Mouse (Mus musculus): ENCODE results near the gene Pnn. TPM values are rescaled to one million over a fixed set of nuclear protein-coding genes. Genes with fewer than 3 reads are reported as not detected.
A peak's percentile ranks its signal among the peaks of the same experiment; 100 is the strongest.
"Not testable (repeated sequence)": the region's sequence is repeated elsewhere in the genome, so short reads cannot be mapped to it uniquely, and the experiment has no call there.

Pnn gene
- total RNA-seq (2014; fragmentation: Nextera tagmentation) (119 and 145 TPM in 2 replicates), total RNA-seq (2017) (135 and 162 TPM in 2 replicates)

DNA sequence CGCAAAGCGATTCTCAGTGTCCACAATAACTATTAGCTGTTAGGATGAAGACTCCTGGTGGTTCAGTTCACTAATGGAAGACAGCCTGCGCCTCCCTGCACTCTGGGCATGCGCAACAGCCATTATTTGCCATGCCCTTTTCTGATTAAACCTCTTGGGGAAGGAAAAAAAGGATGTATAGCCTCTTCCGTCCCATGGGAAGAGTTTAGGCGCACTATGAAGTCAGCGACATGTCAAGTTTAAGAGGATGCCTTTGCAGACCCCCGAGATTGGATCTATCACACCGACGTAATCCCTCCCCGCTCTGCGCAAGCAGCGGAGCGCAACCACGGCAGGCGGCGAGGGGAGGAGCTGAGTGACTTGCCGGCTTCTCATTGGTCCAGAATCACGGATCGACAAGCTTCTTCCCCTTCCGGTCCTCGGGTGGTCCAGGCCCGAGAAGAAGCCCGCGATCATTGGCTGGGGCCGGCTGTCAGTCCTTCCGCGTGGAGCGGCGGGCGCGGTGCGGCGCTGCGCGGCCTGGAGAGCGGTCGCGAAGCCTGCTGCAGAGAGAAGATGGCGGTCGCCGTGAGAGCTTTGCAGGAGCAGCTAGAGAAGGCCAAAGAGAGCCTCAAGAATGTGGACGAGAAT is at the start of gene Pnn:
TSS of gene Pnn (plus strand) at position 437 of the 630 bp plus-strand sequence.
- ATAC-seq (replicated peaks; ENCODE audit: low FRiP score, low TSS enrichment, poor library complexity, severe bottlenecking) = peak; percentile 99

DNA sequence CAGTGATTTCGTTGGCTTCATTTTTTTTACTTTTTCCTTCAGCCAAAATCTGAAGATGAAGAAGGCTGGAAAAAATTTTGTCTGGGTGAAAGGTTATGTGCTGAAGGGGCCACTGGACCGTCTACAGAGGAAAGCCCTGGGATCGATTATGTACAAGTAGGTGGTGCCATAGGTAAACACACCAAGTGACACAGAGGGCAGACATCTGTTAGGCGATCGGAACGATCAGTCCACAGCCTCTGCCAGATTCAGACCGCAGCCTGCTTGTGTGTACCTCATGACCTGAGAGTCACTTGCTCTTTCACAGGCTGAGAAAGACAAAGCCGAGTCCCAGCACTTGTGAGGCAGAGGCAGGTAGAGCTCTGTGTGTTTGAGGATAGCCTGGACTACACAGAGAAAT is 48.7 kb upstream of the Pnn start:
- ATAC-seq (replicated peaks; ENCODE audit: low FRiP score, low TSS enrichment, poor library complexity, severe bottlenecking) = no peak

DNA sequence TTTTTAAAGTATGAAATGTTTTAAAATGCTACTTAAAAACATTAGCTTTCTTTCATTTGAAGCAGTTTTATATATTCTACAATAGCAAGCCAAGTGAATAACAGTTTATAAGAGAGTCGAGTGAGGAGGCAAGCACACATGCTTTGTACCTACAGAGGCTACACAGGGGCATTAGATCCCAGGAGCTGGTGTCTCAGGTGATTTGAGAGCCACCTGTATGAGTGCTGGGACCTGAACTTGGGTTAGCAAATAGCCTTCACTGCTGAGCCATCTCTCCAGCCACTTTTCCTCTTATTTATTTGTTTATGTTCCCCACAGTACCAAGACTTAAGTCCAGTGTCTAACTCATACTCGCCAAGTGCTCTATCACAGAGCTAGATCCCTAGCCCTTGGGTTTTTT is 46.8 kb upstream of the Pnn start:
- no peak for ATAC-seq (replicated peaks; ENCODE audit: low FRiP score, low TSS enrichment, poor library complexity, severe bottlenecking)

DNA sequence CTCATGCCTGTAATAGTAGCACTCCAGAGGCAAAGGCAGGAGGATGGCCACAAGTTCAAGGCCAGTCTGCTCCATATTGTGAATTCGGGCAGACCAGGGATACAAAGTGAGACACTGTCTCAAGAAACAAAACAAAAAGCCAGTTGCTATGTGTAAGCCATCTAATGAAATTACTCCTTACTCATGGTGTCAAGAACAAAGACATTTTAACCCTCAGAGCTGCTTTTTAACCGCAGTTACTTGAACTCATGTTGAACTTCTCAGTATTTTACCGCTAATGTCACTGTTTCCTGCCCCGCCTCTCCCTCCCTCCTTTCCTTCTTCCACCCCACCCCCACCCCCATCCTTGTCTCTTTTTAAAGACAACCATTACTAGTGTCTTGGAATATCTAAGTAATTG is 45.4 kb upstream of the Pnn start:
- no peak for ATAC-seq (replicated peaks; ENCODE audit: low FRiP score, low TSS enrichment, poor library complexity, severe bottlenecking)

DNA sequence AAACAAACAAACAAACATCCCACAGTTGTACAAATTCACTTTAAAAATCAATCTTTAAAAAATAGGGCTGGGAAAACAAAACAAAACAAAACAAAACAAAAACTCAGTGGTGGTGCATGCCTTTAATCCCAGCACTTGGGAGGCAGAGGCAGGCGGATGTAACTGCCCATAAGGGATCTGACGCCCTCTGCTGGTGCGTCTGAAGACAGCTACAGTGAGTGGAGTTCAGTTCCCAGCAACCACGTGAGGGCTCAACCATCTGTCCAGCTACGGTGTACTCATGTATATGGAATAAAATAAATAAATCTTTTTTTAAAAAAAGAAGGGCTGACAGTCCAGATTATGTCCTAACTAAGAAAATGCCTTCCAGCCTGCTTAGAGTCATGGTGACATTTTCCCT is 34.6 kb upstream of the Pnn start:
- 0 out of 2 replicates have a peak, but pooled peaks have one; percentile 65 for ATAC-seq (replicated peaks; ENCODE audit: low FRiP score, low TSS enrichment, poor library complexity, severe bottlenecking)

DNA sequence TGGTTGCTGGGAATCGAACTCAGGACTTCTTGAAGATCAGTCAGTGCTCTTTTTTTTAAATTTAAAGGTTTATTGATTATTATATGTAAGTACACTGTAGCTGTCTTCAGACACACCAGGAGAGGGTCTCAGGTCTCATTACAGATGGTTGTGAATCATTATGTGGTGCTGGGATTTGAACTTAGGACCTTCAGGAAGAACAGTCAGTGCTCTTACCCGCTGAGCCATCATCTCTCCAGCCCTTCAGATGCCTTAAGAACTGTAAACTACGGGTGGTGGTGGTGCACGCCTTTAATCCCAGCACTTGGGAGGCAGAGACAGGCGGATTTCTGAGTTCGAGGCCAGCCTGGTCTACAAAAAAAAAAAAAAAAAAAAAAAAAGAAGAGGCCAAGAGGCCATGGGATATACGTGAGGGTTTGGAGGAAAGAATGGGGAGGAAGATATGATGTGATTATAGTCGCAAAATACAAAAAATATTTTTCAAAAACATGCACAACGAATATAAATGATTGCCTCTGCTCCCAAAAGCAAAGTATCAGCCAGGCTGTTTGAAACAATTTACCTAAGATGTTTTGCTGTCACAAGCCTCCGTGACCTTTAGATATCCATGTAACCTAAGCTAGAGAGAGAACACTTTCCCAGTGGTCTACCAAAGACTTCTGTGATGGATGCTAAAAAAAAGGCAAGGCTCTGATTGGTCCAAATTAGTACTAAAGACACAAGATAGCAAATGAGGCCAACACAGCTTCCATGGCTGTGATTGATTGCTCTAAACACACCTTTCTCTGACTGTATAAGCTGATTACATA is 27.3 kb upstream of the Pnn start:
- no peak for ATAC-seq (replicated peaks; ENCODE audit: low FRiP score, low TSS enrichment, poor library complexity, severe bottlenecking)

DNA sequence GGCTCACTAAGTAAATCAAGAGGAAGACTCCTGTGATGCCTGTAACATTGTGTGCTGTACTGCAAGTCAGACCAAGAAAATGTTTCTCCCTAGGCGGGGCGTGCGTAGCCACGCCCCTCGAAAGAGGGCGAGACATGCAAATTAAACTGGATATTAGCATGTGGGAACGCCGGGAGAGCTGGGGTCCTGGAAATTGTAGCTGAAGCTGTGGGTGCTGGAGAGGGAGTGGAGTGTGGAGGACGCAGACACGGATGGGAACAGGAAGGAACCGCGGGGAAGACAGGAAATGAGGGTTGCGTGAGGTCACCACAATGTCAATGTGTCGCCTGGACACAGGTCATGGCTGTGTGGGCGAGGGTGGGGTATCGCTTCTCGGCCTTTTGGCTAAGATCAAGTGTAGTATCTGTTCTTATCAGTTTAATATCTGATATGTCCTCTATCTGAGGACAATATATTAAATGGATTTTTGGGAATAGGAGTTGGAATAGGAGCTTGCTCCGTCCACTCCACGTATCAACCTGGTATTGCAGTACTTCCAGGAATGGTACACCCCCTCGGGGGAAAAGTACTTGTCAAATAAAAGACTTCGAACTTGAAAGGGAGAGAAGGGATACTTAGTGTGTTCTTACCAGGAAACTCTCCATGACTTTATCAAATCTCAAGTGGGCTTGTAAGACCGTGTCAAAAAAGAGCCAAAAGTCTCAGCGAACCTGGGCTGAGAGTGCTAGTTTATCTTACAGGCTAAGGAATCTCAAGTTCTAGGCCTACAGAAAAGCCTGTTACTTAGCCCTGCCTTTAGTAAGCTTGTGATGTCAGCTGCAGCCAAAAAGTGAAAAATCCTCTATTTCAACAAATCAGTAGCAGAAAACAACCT is 26.5 kb upstream of the Pnn start:
- peak; percentile 88 for ATAC-seq (replicated peaks; ENCODE audit: low FRiP score, low TSS enrichment, poor library complexity, severe bottlenecking)

DNA sequence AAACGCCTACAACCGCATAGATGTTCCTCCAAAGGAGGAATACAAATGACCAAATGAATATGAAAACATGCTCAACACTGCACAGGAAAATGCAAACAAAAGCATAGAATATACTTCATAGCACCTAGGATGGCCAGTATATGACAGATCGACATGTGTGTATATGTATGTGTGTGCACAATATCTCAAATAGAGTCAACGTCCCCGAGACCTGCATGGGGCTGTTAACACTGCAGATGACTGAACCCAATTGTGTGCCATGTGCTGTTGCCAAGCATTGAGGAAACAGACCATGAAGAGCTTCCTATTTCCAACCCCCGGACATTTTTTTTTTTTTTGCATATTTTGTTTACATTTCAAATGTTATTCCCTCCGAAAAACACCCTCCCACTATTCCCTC is 25.8 kb upstream of the Pnn start:
- peak; percentile 74 for ATAC-seq (replicated peaks; ENCODE audit: low FRiP score, low TSS enrichment, poor library complexity, severe bottlenecking)

DNA sequence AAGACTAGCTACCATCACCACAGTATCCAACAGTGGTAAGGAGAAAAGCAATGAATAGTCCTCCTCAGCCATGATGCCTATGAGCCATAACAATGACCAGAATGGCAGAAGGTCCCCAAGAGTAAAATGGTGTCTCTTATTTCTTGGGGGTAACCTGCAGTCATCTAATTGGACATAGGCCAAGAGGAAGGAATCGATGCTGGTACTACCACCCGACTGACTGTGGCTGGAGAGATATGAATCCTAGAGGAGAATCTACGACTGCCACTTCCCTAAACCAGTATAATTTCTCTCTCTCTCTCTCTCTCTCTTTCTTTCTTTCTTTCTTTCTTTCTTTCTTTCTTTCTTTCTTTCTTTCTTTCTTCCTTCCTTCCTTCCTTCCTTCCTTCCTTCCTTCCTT is 14.2 kb upstream of the Pnn start:
- ATAC-seq (replicated peaks; ENCODE audit: low FRiP score, low TSS enrichment, poor library complexity, severe bottlenecking) = no peak

DNA sequence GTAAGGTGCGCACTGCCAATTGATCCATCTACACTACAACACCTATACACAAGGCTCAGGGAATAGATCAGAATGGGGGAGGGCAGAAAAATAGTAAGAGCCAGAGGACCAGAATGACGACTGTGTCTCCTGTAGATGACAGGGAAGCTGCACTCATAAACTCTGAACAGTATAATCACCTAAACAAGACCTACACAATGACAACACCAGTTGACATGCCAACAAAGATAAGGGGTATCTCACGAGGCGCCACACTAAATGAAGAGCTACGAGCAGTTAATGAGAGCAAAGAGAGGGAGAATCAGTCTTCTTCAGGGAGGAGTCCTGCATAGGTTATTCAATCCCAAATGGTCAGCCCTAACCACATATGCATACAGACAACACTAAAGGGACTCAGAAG is 13.5 kb upstream of the Pnn start:
- peak; percentile 95 for ATAC-seq (replicated peaks; ENCODE audit: low FRiP score, low TSS enrichment, poor library complexity, severe bottlenecking)

DNA sequence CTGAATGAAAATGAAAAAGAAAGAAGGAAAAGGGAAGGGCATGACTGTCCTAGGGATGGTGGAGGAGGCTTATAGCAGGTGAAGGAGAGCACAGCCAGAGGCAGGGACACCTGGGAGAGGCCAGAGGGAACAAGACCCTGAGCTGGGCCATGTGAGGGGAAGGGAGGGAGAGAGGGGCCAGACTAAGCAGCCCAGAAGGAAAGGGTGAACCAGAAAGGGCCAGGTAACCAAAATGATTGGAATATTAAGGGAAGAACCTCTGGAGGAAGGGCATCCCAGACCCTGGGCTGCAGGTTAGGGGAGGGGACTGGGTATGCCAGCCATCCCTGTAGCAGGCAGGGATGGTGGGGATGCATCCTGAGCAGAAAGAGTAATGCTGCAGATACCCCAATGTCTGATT is 12.7 kb upstream of the Pnn start:
- no peak for ATAC-seq (replicated peaks; ENCODE audit: low FRiP score, low TSS enrichment, poor library complexity, severe bottlenecking)

DNA sequence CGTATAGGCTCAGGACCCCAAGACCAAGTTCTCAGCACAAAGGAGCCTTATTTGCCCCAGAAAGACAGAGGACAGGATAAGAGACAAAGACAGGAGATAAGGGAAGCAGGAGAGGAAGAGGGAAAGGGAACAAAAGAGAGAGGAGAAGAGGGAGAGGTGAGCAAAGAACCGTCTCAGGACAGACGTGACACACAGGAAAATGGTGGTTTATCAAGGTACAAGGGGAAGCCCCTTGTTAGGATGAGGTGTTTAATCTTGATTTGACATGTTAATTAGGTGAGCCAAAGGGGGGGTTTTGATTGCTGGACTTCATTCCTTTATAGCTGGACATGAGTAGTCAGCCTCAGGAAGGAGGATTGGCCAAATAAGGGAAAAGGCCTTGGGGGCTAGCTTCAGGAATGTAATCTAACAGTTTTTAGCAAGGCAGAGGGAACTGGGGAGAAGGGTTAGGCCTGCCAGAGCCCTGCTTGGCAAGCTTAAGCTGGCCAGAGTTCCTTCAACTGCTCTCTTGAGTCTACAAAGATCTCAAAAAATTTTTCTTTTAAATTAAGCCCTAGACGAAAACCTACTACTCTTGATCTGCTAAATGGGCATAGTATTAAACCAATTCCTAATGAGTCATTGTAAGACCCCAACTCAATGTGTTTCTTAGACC is 11.4 kb upstream of the Pnn start:
- ATAC-seq (replicated peaks; ENCODE audit: low FRiP score, low TSS enrichment, poor library complexity, severe bottlenecking) = no peak

DNA sequence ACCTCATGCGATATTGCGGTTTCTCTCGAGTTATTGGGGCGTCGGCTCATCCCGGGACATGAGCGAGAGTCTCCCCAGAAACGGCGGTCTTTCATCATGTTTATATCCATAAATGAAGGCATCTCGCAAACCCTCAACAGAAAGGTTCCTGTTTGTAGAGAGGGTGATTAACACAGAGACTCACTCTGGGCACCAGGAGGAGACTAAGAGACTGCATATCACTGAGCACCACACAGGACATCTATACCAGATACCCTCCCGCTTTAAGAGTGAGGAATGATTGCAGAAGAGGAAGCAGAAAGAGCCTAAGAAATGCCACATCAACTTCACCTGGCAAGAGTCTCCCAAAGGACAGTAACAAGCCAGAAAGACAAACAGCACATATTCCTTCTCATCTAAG is 10.5 kb upstream of the Pnn start:
- no peak for ATAC-seq (replicated peaks; ENCODE audit: low FRiP score, low TSS enrichment, poor library complexity, severe bottlenecking)

DNA sequence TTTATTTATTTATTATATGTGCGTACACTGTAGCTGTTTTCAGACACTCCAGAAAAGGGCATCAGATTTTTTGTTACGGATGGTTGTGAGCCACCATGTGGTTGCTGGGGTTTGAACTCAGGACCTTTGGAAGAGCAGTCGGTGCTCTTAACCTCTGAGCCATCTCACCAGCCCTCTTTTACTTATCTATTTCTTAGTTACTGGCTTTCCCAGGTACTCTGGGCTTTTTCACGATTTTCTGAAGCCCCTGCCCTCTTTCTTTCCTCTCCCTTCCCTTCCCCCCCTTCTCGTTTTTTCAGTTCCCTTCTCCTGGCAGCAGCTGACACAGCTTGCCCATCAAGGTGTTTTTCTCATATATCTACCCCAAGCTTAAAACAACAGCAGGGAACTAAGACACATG is 8.4 kb upstream of the Pnn start:
- ATAC-seq (replicated peaks; ENCODE audit: low FRiP score, low TSS enrichment, poor library complexity, severe bottlenecking) = not testable (repeated sequence)

DNA sequence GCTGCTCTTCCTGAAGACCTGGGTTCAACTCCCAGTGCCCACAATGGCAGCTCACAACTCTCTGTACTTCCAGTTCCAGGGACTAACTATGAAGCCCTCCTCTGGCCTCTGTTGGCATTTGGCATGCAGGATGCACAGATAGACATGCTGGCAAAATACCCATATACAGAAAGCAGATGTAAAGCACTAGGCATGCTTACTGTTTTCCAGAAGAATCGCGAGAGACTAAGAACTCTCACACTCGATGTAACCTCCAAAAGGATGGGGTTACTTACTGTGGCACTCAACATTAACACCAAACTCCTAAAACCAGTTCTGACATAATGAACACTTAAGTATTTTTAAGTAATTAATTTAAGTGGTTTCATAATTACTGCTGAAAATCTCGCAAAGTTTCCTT is 6.4 kb upstream of the Pnn start:
- ATAC-seq (replicated peaks; ENCODE audit: low FRiP score, low TSS enrichment, poor library complexity, severe bottlenecking) = 0 out of 2 replicates have a peak, but pooled peaks have one; percentile 16

DNA sequence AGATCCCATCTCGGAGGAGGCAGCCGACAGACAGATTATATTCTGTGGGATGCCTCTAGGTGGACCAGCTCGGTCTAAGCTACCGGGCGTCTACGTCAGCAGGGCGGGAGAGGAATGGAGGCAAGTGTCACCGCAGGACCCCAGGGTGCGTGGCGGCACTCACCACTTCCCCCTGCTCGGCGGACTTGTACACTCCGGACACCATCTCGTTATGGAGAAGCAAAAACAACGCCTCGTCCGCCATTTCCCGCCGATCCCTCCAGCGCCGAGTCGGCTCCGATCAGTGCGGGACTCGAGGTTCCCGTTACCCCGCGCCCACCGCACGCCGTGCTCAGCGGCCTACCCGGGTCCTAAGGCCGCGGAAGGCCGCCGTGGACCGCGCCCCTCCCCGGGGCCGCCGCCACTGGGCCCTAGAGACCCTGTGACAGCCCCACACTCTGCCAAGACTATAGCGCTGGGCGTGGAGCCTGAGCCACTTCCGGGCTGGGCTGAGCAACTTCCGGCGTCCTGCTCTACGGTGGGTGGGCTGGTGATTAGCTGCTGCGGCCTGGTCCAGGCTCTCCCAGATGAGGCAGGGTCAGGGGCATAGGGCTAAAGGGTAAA is 5.6 kb upstream of the Pnn start, which contains the start of gene Trappc6b:
TSS of gene Trappc6b (minus strand) at position 480 of the 603 bp plus-strand sequence.
- peak; percentile 90 for ATAC-seq (replicated peaks; ENCODE audit: low FRiP score, low TSS enrichment, poor library complexity, severe bottlenecking)

DNA sequence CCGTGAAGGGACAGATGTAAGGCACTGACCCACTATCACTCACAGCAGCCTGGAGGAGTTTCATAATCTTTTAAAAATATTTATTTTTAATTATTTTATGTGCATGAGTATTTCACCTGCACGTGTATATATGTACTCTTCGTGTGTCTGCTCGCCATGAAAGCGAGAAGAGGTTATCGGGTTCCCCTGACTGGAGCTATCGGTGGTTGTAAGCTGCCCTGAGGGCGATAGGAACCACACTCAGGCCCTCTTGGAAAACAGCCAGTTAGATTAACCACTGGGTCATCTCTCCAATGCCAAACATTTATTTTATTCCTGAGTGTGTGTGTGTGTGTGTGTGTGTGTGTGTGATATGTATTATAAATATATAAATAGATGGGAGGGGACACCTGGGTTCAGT is 1.8 kb upstream of the Pnn start:
- ATAC-seq (replicated peaks; ENCODE audit: low FRiP score, low TSS enrichment, poor library complexity, severe bottlenecking) = no peak

DNA sequence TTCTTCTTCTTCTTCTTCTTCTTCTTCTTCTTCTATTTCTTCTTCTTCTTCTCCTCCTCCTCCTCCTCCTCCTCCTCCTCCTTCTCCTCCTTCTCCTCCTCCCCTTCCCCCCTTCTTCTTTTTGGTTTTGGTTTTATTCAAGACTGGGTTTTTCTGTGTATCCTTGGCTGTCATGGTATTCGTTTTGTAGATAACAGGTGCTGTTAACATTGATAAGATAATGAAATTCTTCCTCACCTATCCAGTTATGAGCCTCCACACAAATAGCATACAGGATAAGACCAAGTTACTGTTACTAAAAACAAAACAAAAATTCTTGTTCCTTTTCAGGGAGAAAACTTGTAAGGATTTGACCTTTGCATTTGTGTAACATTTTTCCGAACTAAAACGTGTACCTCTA is 908 bp upstream of the Pnn start:
- ATAC-seq (replicated peaks; ENCODE audit: low FRiP score, low TSS enrichment, poor library complexity, severe bottlenecking) = no peak

DNA sequence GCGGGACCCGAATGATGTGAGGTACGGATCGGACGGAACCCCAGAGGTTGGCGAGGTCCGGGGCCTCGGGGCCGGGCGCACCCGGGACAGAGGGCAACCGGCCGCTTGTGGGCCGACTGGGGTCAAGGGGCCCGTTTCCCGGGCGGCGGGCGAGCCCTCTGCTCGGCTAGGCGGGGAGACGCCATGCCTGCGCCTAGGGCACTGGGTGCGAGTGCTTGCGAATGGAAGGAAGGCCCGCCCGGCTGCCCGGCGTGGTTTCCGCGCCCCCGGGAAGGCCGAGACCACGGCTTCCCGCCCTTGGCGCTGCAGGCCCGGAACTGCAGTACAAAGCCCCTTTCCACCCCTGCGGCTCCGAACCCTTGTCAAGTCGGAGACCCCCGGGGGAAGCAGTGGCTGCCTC is 411 bp downstream of the Pnn start:
- ATAC-seq (replicated peaks; ENCODE audit: low FRiP score, low TSS enrichment, poor library complexity, severe bottlenecking) = peak; percentile 11; the same call in 1 of the 2 replicates

All from megakaryocyte-erythroid progenitor cell, adult 5-6 weeks (primary cell).